ENCODE assay signal across 34 mouse cellular contexts in the genomic region with DNA sequence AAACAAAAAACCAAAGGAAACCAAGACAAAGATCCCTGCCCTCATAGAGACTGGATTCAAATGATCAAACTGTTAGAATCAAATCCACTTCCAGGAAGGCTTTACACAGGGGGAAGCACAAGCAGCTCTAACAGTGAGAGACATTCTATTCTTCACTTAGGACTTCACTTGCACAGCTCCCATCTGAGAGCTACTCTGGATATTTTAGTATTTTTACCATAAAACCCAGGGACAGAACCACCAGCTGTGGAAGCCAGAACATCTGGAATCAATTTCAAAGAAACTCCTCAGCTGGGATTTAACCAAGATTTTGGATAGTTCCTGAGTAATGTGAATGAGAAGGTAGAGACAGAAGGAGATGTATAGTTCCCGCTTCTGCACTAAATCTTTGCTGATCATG. TPM values are rescaled to one million over a fixed set of nuclear protein-coding genes. Genes with fewer than 3 reads are reported as not detected.
DNase-seq lines count a peak whose midpoint lies in the region; ATAC-seq and TF ChIP-seq lines count a peak whose summit lies in the region.
"Had no signal": no experiment of that assay in that cellular context is flagged by ENCODE, and none has a peak within 500 bp of the region (broad histone marks: within the 10 kb centered on the region; RNA-seq: fewer than 3 reads in every experiment).

No protein-coding gene starts in this region.

- no peak for TF ChIP-seq POLR2A in heart, adult 2 months (IDR thresholded peaks at IDR 0.05; ENCODE audit: insufficient read depth, low read depth, low read length)

- H3K79me2 ChIP-seq in heart, adult 2 months (replicated peaks; ENCODE audit: control insufficient read depth, insufficient read depth, low read length) = no peaks in the 10 kb centered on the region

- peak; percentile 3 for DNase-seq in embryo, embryonic 10 days (ENCODE audit: low spot score)
- no peak for DNase-seq in embryo, embryonic 9.5 days (ENCODE audit: extremely low spot score)
- DNase-seq in embryo, embryonic 10.5 days (ENCODE audit: low spot score) = peak; percentile 28
- DNase-seq in embryonic facial prominence, embryonic 14.5 days (ENCODE audit: low spot score) = peak; percentile 27
- no peak for DNase-seq in lung, postnatal 14 days
- DNase-seq in heart, adult 2 months = no peak
- DNase-seq in gastrocnemius, adult 8-10 months (ENCODE audit: low spot score in 2 of 2) = no peak
- DNase-seq: adrenal gland, adult 8-10 months; adrenal gland, postnatal 25 days; cerebellum, adult 11-12 months; cerebellum, adult 8-10 months; cerebellum, postnatal 10 days; cerebellum, postnatal 36 days; forebrain, postnatal 0 days; gastrocnemius, postnatal 10 days; heart, adult 11 months; heart, postnatal 10 days; heart, postnatal 36 days had no signal

- WGBS in embryonic facial prominence, embryonic 14.5 days = 33% methylated on average over 1 of the region's 1 CpGs
- WGBS in limb, embryonic 13.5 days = 45% methylated on average over 1 of the region's 1 CpGs
- WGBS in heart, adult 2 months = 74% methylated on average over 1 of the region's 1 CpGs

- H3K27ac ChIP-seq in embryonic facial prominence, embryonic 14.5 days (replicated peaks; ENCODE audit: low read depth, low read length) = no peak overlapping the region
- no peak overlapping the region for H3K27ac ChIP-seq in limb, embryonic 13.5 days
- no peak overlapping the region for H3K27ac ChIP-seq in heart, adult 2 months
- H3K27ac ChIP-seq: embryonic facial prominence, embryonic 15.5 days; heart, embryonic 15.5 days; hindbrain, embryonic 10.5 days; hindbrain, embryonic 13.5 days; hindbrain, postnatal 0 days had no signal

- ATAC-seq in embryonic facial prominence, embryonic 14.5 days (ENCODE audit: low read depth) = no peak
- ATAC-seq in limb, embryonic 13.5 days (ENCODE audit: low FRiP score, low read depth) = peak; percentile 81
- ATAC-seq: activated CD4-positive, CD25-positive, alpha-beta regulatory T cell, adult 4 months; forebrain, embryonic 14.5 days; forebrain, postnatal 0 days; hindbrain, postnatal 0 days; intestine, postnatal 0 days had no signal

- no peaks in the 10 kb centered on the region for H3K27me3 ChIP-seq in embryonic facial prominence, embryonic 14.5 days (replicated peaks; ENCODE audit: control insufficient read depth, insufficient read depth, low read length)
- H3K27me3 ChIP-seq in limb, embryonic 13.5 days = no peaks in the 10 kb centered on the region
- H3K27me3 ChIP-seq in heart, adult 2 months (ENCODE audit: control insufficient read depth, insufficient read depth, low read length) = no peaks in the 10 kb centered on the region
- H3K27me3 ChIP-seq: embryonic facial prominence, embryonic 15.5 days; heart, embryonic 12.5 days; heart, embryonic 15.5 days; hindbrain, embryonic 13.5 days had no signal

- H3K4me1 ChIP-seq in embryonic facial prominence, embryonic 14.5 days (ENCODE audit: control insufficient read depth, insufficient read depth, low read length) = no peaks in the 10 kb centered on the region
- peaks cover 9% of the 10 kb centered on the region; the same call in 1 of the 2 replicates for H3K4me1 ChIP-seq in limb, embryonic 13.5 days
- H3K4me1 ChIP-seq in heart, adult 2 months (ENCODE audit: control insufficient read depth, insufficient read depth, low read length) = no peaks in the 10 kb centered on the region
- H3K4me1 ChIP-seq: embryonic facial prominence, embryonic 15.5 days; heart, embryonic 12.5 days; heart, embryonic 15.5 days; hindbrain, embryonic 10.5 days; hindbrain, embryonic 13.5 days had no signal

- intact Hi-C loops in heart, adult 2 months (cut with DNase I) = no loop called here

- TF ChIP-seq EP300 in heart, adult 2 months (IDR thresholded peaks at IDR 0.05; ENCODE audit: insufficient read depth, low read depth, low read length) = no peak

- TF ChIP-seq CTCF in heart, adult 2 months (IDR thresholded peaks at IDR 0.05) = no peak

- H3K9ac ChIP-seq in embryonic facial prominence, embryonic 14.5 days (ENCODE audit: low read depth, low read length) = no peak overlapping the region
- H3K9ac ChIP-seq in limb, embryonic 13.5 days = no peak overlapping the region
- H3K9ac ChIP-seq in heart, adult 2 months (ENCODE audit: low read depth, low read length) = no peak overlapping the region
- H3K9ac ChIP-seq: embryonic facial prominence, embryonic 15.5 days; forebrain, postnatal 0 days; heart, embryonic 12.5 days; heart, embryonic 15.5 days; hindbrain, embryonic 13.5 days had no signal

- H3K4me2 ChIP-seq in embryonic facial prominence, embryonic 14.5 days (ENCODE audit: low read depth, low read length) = no peak overlapping the region
- no peak overlapping the region for H3K4me2 ChIP-seq in limb, embryonic 13.5 days (replicated peaks)
- H3K4me2 ChIP-seq: embryonic facial prominence, embryonic 15.5 days; heart, embryonic 12.5 days; heart, embryonic 15.5 days; hindbrain, embryonic 13.5 days had no signal

- no peak overlapping the region for H3K4me3 ChIP-seq in embryonic facial prominence, embryonic 14.5 days (ENCODE audit: low read depth, low read length)
- no peak overlapping the region for H3K4me3 ChIP-seq in limb, embryonic 13.5 days
- H3K4me3 ChIP-seq in heart, adult 2 months = no peak overlapping the region
- H3K4me3 ChIP-seq: embryonic facial prominence, embryonic 15.5 days; heart, embryonic 12.5 days; heart, embryonic 15.5 days; hindbrain, embryonic 10.5 days; hindbrain, embryonic 13.5 days had no signal

- no peaks in the 10 kb centered on the region for H3K9me3 ChIP-seq in embryonic facial prominence, embryonic 14.5 days (ENCODE audit: control insufficient read depth, low read length)
- H3K9me3 ChIP-seq in limb, embryonic 13.5 days = no peaks in the 10 kb centered on the region
- H3K9me3 ChIP-seq: embryonic facial prominence, embryonic 15.5 days; heart, embryonic 15.5 days; hindbrain, embryonic 10.5 days; hindbrain, embryonic 13.5 days had no signal

- no peaks in the 10 kb centered on the region for H3K36me3 ChIP-seq in embryonic facial prominence, embryonic 14.5 days (ENCODE audit: control insufficient read depth, insufficient read depth, low read length)
- no peaks in the 10 kb centered on the region for H3K36me3 ChIP-seq in limb, embryonic 13.5 days
- H3K36me3 ChIP-seq in heart, adult 2 months (ENCODE audit: control insufficient read depth, insufficient read depth, low read length) = no peaks in the 10 kb centered on the region
- H3K36me3 ChIP-seq: embryonic facial prominence, embryonic 15.5 days; heart, embryonic 12.5 days; heart, embryonic 15.5 days; hindbrain, embryonic 10.5 days; hindbrain, embryonic 13.5 days had no signal

RNA-seq across cellular contexts. Expression of a gene that starts 7.8 kb away (rescaled TPM):
- polyA plus RNA-seq in embryonic facial prominence, embryonic 14.5 days (2014; fragmentation: Nextera tagmentation; extraction: Ambion mirVana) = not detected in 2 replicates
- polyA plus RNA-seq in limb, embryonic 13.5 days (2015; fragmentation: Nextera tagmentation; extraction: Ambion mirVana) = not detected in 2 replicates
- not detected for total RNA-seq in heart, adult 2 months (2021)
- polyA plus RNA-seq in heart, adult 2 months (2012; rRNA removed) = not detected in 2 replicates
- total RNA-seq in gastrocnemius, adult 8-10 months (2022) = not detected
- total RNA-seq: adrenal gland, adult 8-10 months; adrenal gland, postnatal 25 days; ES-E14; forebrain, postnatal 0 days; gastrocnemius, postnatal 10 days; gastrocnemius, postnatal 4 days; heart, postnatal 10 days; heart, postnatal 36 days; hindbrain, postnatal 0 days had no signal
- polyA plus RNA-seq: activated CD4-positive, CD25-positive, alpha-beta regulatory T cell, adult 4 months; brain, embryonic 14.5 days; cortical plate, adult 2 months; embryonic facial prominence, embryonic 15.5 days; forebrain, embryonic 11.5 days; forebrain, embryonic 14.5 days; forebrain, postnatal 0 days; heart, embryonic 12.5 days; heart, embryonic 15.5 days; hindbrain, embryonic 10.5 days; hindbrain, embryonic 13.5 days; hindbrain, postnatal 0 days; intestine, embryonic 14.5 days; intestine, postnatal 0 days had no signal

RNA-seq across cellular contexts. Expression of a gene that starts 33.6 kb away (rescaled TPM):
- polyA plus RNA-seq in embryonic facial prominence, embryonic 14.5 days (2014; fragmentation: Nextera tagmentation; extraction: Ambion mirVana) = not detected in 2 replicates
- not detected in 2 replicates for polyA plus RNA-seq in limb, embryonic 13.5 days (2015; fragmentation: Nextera tagmentation; extraction: Ambion mirVana)
- not detected for total RNA-seq in heart, adult 2 months (2021)
- polyA plus RNA-seq in heart, adult 2 months (2012; rRNA removed) = not detected in 2 replicates
- total RNA-seq in gastrocnemius, adult 8-10 months (2022) = not detected
- total RNA-seq: adrenal gland, adult 8-10 months; adrenal gland, postnatal 25 days; ES-E14; forebrain, postnatal 0 days; gastrocnemius, postnatal 10 days; gastrocnemius, postnatal 4 days; heart, postnatal 10 days; heart, postnatal 36 days; hindbrain, postnatal 0 days had no signal
- polyA plus RNA-seq: activated CD4-positive, CD25-positive, alpha-beta regulatory T cell, adult 4 months; brain, embryonic 14.5 days; cortical plate, adult 2 months; embryonic facial prominence, embryonic 15.5 days; forebrain, embryonic 11.5 days; forebrain, embryonic 14.5 days; forebrain, postnatal 0 days; heart, embryonic 12.5 days; heart, embryonic 15.5 days; hindbrain, embryonic 10.5 days; hindbrain, embryonic 13.5 days; hindbrain, postnatal 0 days; intestine, embryonic 14.5 days; intestine, postnatal 0 days had no signal

RNA-seq across cellular contexts. Expression of a gene that starts 44.9 kb away (rescaled TPM):
- not detected in 2 replicates for polyA plus RNA-seq in embryonic facial prominence, embryonic 14.5 days (2014; fragmentation: Nextera tagmentation; extraction: Ambion mirVana)
- not detected in 2 replicates for polyA plus RNA-seq in limb, embryonic 13.5 days (2015; fragmentation: Nextera tagmentation; extraction: Ambion mirVana)
- total RNA-seq in heart, adult 2 months (2021) = not detected
- polyA plus RNA-seq in heart, adult 2 months (2012; rRNA removed) = not detected in 2 replicates
- not detected for total RNA-seq in gastrocnemius, adult 8-10 months (2022)
- total RNA-seq: adrenal gland, adult 8-10 months; adrenal gland, postnatal 25 days; ES-E14; forebrain, postnatal 0 days; gastrocnemius, postnatal 10 days; gastrocnemius, postnatal 4 days; heart, postnatal 10 days; heart, postnatal 36 days; hindbrain, postnatal 0 days had no signal
- polyA plus RNA-seq: activated CD4-positive, CD25-positive, alpha-beta regulatory T cell, adult 4 months; brain, embryonic 14.5 days; cortical plate, adult 2 months; embryonic facial prominence, embryonic 15.5 days; forebrain, embryonic 11.5 days; forebrain, embryonic 14.5 days; forebrain, postnatal 0 days; heart, embryonic 12.5 days; heart, embryonic 15.5 days; hindbrain, embryonic 10.5 days; hindbrain, embryonic 13.5 days; hindbrain, postnatal 0 days; intestine, embryonic 14.5 days; intestine, postnatal 0 days had no signal

Comparison
In these comparisons a context has a peak if more than half of its experiments do, and no peak if none do; other contexts are left out.
1. DNase-seq: peak in embryo, embryonic 10 days (single experiment), embryo, embryonic 10.5 days (single experiment) and embryonic facial prominence, embryonic 14.5 days (single experiment); none in embryo, embryonic 9.5 days (single experiment), lung, postnatal 14 days (single experiment), heart, adult 2 months (0 of 2) and gastrocnemius, adult 8-10 months (0 of 2).